Mouse (Mus musculus) neural tube, embryonic 14.5 days (tissue): ENCODE results near the gene Klhdc7b. TPM values are rescaled to one million over a fixed set of nuclear protein-coding genes. Genes with fewer than 3 reads are reported as not detected.

Experiments
- ATAC-seq: fragments of 200-750 bp; cut with Nextera tagmentation; 2 replicates; pipeline ENCODE4 v1.8.0; 2017; ENCODE audit warnings: low read depth, mild to moderate bottlenecking, moderate TSS enrichment, moderate library complexity
- H3K27ac ChIP-seq: fragments of 300-500 bp; sonication (generic); 2 replicates; pipeline ENCODE4 v1.5.1; 2014; ENCODE audit warnings: low read depth, mild to moderate bottlenecking, control low read depth, low read length, moderate library complexity, mixed read lengths
- H3K27me3 ChIP-seq: fragments of 300-500 bp; sonication (generic); 2 replicates; pipeline ENCODE4 v1.6.1; 2014; ENCODE audit warnings: low read length; ENCODE audit not compliant: control insufficient read depth, insufficient read depth
- H3K36me3 ChIP-seq: fragments of 300-500 bp; sonication (generic); 2 replicates; pipeline ENCODE4 v1.6.1; 2014; ENCODE audit warnings: low read length, mixed read lengths; ENCODE audit not compliant: control insufficient read depth, insufficient read depth
- H3K4me1 ChIP-seq: fragments of 300-500 bp; sonication (generic); 2 replicates; pipeline ENCODE4 v1.6.1; 2014; ENCODE audit warnings: low read length; ENCODE audit not compliant: control insufficient read depth, insufficient read depth
- H3K4me2 ChIP-seq: fragments of 300-500 bp; sonication (generic); 2 replicates; pipeline ENCODE4 v1.6.1; 2014; ENCODE audit warnings: mild to moderate bottlenecking, low read depth, low read length, control low read depth
- H3K4me3 ChIP-seq: fragments of 300-500 bp; sonication (generic); 2 replicates; pipeline ENCODE4 v1.5.1; 2014; ENCODE audit warnings: low read depth, low read length, control low read depth, mixed read lengths
- H3K9ac ChIP-seq: fragments of 300-500 bp; sonication (generic); replicated peaks from 2 replicates; pipeline ENCODE4 v1.6.1; 2014; ENCODE audit warnings: low read depth, mild to moderate bottlenecking, control low read depth, low read length, mixed read lengths
- H3K9me3 ChIP-seq: fragments of 300-500 bp; sonication (generic); 2 replicates; pipeline ENCODE4 v1.6.1; 2016; ENCODE audit warnings: low read length; ENCODE audit not compliant: control insufficient read depth
- WGBS: fragments of 180-500 bp; shearing (Covaris S2); extraction: QIAGEN DNeasy Blood & Tissue Kit; methylation state at CpG from one replicate; pipeline ENCODE4 v1.1.7; 2014; 5-methylcytosine and 5-hydroxymethylcytosine counted together
- polyA plus RNA-seq: library from polyadenylated mRNA; unstranded; fragments of >200 nt; fragmentation: Nextera tagmentation; extraction: Ambion mirVana; gene quantifications from 2 replicates; pipeline ENCODE4 v1.2.1, GENCODE M21; 2014

The Klhdc7b gene
- polyA plus RNA-seq, 1 experiment from 2014 or later: 0.07 TPM

DNA sequence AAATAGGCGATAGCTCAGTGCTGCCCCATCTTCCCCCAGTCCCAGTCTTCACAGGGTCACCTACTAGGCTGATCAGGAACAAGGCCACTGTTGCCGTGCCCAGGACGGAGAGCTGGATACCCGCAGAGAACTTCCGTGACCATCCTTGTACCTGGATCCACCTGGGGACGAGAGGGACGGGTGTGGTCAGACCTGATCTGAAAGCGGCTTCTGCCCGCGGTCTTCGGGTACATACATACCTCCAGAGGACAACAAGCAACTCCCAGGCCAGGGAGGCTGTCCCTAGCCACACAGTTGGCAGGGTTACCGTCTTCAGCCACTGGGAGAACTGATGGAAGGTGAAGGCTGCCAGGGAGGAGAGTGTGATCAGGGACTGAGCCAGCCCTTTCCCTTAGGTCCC lies 31.9 kb upstream of the Klhdc7b start:
- Histone ChIP-seq H3K27me3 (no peaks in the 10 kb centered on the region), H3K4me3 (no peak overlapping the region), H3K4me1 (peaks cover 8% of the 10 kb centered on the region; the same call in 1 of the 2 replicates), H3K27ac (no peak overlapping the region), H3K9me3 (no peaks in the 10 kb centered on the region), H3K4me2 (no peak overlapping the region), H3K9ac (no peak overlapping the region), H3K36me3 (peaks cover 21% of the 10 kb centered on the region)
- ATAC-seq: no peak
- WGBS: 94% methylated on average over 12 of the region's 12 CpGs

DNA sequence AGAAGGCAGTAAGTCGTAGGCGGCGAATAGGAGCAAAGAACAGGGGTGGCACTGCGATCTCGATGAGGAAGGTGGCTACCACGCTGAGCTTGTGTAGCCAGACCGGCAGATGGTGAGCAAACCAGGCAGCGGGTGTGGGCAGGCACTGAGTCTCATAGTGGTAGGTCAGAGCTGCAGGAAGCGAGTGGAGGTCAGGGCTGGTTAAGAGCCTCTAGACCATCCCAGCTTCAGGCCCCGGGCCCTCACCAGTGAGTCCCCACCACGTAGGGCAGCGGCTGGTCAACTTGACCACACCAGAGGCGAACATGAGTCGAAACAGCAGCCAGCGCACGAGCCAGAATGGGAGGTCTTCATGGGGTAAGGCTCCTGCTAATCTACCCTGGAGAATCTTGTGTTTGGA lies 30.9 kb upstream of the Klhdc7b start:
- no peak overlapping the region for H3K4me3 ChIP-seq
- no peaks in the 10 kb centered on the region for H3K9me3 ChIP-seq
- H3K36me3 ChIP-seq: peaks cover 21% of the 10 kb centered on the region
- 93% methylated on average over 16 of the region's 16 CpGs for WGBS
- H3K4me2 ChIP-seq: peak overlapping the region; percentile 79; the same call in 1 of the 2 replicates
- no peak for ATAC-seq
- H3K27ac ChIP-seq: no peak overlapping the region
- H3K27me3 ChIP-seq: no peaks in the 10 kb centered on the region
- H3K4me1 ChIP-seq: peaks cover 8% of the 10 kb centered on the region; the same call in 1 of the 2 replicates
- no peak overlapping the region for H3K9ac ChIP-seq

DNA sequence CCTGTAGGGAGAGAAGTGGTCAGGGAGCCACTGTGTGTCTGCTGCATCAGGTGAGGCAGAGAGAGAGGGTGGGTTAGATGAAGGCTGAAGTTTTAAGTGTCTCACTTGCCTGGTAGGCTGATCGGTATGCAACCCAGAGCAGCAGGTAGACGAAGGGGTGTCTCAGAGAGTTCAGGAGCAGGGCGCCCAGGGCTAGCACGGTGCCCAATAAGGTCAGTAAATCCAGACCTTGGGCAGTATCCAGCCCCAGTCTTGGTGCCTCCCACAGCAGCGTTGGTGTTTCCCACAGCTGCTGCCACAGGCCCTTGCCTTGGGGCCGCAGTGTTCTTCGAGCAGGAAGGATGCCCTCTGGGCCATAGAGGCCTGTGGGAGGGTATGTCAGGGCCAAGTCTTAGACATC lies 30.3 kb upstream of the Klhdc7b start:
- 83% methylated on average over 7 of the region's 7 CpGs for WGBS

DNA sequence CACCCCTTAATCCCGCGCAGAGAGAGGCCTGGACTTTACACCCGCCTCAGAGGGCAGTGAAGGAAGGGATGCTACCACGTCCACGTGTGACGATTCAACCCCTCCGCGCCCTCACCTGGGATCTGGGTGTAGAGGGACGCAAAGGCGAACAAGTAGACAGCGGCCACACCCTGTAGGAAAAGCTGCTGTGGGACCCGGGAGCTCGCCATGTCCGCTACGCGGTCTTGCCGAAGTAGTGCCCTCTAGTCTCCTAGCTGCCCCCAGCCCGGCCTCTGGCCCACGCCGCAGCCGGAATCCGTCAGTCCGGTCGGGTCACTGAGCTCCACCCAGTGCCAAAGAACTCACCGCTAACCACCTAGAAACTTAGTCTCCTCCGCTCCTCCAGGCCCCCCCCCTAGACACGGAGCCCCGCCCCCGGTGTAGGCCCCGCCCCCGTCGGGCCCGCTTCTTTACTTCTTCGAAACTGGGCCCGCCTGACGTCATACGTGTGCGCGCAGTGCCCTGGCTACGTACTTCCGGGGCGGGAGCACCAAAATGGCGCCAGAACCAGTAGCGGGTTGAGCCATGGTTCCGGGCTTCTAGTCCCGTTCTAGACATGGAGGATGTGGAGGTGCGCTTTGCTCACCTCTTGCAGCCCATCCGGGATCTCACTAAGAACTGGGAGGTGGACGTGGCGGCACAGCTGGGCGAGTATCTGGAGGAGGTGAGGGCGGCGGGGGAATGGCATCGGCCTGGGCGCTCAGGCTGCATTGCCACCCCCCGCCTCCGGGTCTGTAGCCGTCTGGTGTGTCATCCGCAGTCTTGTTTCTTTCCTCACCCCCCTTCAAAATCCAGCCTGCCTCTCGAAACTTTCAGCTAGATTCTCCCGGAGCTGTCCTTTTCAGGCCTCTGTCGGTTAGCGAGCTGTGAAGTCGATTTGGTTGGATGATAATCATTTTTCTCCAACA lies 29.2 kb upstream of the Klhdc7b start, which contains the start of the genes Lmf2 and Ncaph2:
Lmf2 (minus strand) TSS at position 419 of the 947 bp plus-strand sequence.
Ncaph2 (plus strand) TSS at position 479 of the 947 bp plus-strand sequence.
- H3K9me3 ChIP-seq: no peaks in the 10 kb centered on the region
- peaks cover 24% of the 10 kb centered on the region for H3K36me3 ChIP-seq
- H3K4me2 ChIP-seq: peak within 1 kb of the TSS; percentile 79
- H3K4me3 ChIP-seq: peak within 1 kb of the TSS; percentile 78
- peak within 1 kb of the TSS; percentile 85 for H3K27ac ChIP-seq
- H3K4me1 ChIP-seq: peaks cover 8% of the 10 kb centered on the region; the same call in 1 of the 2 replicates
- no peaks in the 10 kb centered on the region for H3K27me3 ChIP-seq
- ATAC-seq: peak; percentile 91
- H3K9ac ChIP-seq: peak within 1 kb of the TSS; percentile 72
- WGBS: 0% methylated on average over 64 of the region's 64 CpGs

More for the DNA sequence above, 30.3 kb upstream of the Klhdc7b start:
- Histone ChIP-seq H3K27me3 (no peaks in the 10 kb centered on the region), H3K4me1 (peaks cover 8% of the 10 kb centered on the region; the same call in 1 of the 2 replicates), H3K36me3 (peaks cover 21% of the 10 kb centered on the region), H3K27ac (no peak overlapping the region), H3K4me3 (peak overlapping the region; percentile 78), H3K9me3 (no peaks in the 10 kb centered on the region), H3K9ac (peak overlapping the region; percentile 72; the same call in 1 of the 2 replicates), H3K4me2 (peak overlapping the region; percentile 79)
- ATAC-seq: 0 out of 2 replicates have a peak, but pooled peaks have one; percentile 9

DNA sequence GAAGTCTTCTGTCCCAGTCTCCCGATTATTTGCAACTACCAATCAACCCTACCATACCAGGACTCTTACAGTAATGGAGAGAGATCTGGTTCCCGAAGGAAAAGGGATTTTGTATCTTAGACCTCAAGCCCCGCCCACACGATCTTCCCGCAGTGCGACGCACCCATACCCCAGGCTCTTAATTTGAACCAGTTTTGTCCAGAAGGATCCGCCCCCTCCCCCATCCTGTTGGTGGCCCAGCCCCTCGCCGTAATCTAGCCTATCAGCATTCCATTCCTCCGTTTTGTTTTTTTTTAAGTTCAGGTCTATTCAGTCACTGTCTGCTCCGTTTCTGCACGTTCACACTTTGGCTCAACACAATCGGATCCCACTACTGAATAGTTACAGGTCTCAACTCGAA lies 28.3 kb upstream of the Klhdc7b start:
- Histone ChIP-seq H3K27me3 (no peaks in the 10 kb centered on the region), H3K4me3 (peak overlapping the region; percentile 78), H3K27ac (peak overlapping the region; percentile 85), H3K9me3 (no peaks in the 10 kb centered on the region), H3K9ac (peak overlapping the region; percentile 72), H3K4me2 (peak overlapping the region; percentile 76), H3K36me3 (peaks cover 19% of the 10 kb centered on the region), H3K4me1 (peaks cover 8% of the 10 kb centered on the region; the same call in 1 of the 2 replicates)
- under 1% methylated on average over 15 of the region's 15 CpGs for WGBS
- peak; percentile 50; the same call in 1 of the 2 replicates for ATAC-seq

DNA sequence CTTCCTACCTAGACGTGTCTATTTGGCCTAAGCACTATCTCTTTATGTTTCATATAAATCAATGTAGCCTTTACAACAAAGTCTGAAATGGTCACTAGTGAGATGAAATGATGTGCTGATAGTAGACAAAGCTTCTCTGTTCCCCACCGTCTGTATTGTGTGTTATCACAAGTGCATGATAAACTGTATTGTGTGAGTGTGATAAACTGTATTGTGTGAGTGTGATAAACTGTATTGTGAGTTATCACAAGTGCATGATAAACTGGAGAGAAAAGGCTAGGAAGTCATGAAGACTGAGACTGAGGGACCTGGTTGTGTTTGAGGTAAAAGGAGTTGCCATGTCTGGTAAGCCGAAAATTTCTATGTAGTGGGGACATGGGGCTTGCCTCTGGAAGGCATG lies 25.9 kb upstream of the Klhdc7b start:
- Histone ChIP-seq H3K9me3 (no peaks in the 10 kb centered on the region), H3K9ac (no peak overlapping the region), H3K4me3 (no peak overlapping the region), H3K4me1 (peaks cover 8% of the 10 kb centered on the region; the same call in 1 of the 2 replicates), H3K27me3 (no peaks in the 10 kb centered on the region), H3K27ac (no peak overlapping the region), H3K36me3 (peaks cover 15% of the 10 kb centered on the region), H3K4me2 (no peak overlapping the region)
- 87% methylated on average over 3 of the region's 3 CpGs for WGBS
- no peak for ATAC-seq

DNA sequence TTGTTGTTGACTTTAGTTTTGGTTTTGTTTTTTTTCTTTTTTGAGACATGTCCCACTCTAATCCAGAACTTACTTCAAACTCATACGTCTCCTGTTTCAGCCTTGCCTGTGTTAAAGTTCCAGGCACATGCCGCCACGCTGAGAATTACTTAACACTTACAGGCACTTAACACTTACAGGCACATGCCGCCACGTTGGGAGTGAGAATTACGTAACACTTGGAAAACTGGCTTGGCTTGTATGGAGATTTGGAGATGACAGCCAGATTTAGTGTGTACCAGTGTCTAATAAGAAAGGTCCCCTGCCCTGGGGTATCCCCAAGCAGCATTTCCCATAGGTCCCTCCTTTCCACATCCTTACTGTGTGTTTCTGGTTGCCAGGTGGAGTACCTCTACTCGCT lies 21.7 kb upstream of the Klhdc7b start:
- no peaks in the 10 kb centered on the region for H3K9me3 ChIP-seq
- no peak overlapping the region for H3K9ac ChIP-seq
- no peak for ATAC-seq
- H3K4me1 ChIP-seq: no peaks in the 10 kb centered on the region
- H3K27ac ChIP-seq: no peak overlapping the region
- H3K4me3 ChIP-seq: no peak overlapping the region
- H3K4me2 ChIP-seq: no peak overlapping the region
- peaks cover 56% of the 10 kb centered on the region for H3K36me3 ChIP-seq
- WGBS: 95% methylated on average over 7 of the region's 7 CpGs
- H3K27me3 ChIP-seq: no peaks in the 10 kb centered on the region

DNA sequence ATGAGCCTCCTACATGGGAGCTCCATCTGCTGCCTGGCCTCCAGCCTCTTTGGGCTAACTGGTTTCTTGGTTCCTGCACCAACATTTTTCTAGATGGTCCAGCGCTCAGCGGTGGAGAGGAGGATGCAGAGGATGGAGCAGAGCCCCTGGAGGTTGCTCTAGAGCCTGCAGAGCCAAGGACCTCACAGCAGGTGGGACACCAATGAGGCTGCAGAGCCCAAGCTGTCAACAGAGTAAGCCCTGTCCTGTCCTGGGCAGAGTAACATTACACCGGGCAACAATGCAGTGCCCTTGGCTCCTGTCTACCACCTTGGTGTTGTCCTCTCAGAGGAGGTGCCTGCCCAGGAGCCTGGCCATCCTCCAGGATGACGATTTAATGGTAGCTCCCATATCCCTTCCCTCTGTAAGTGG lies 19.6 kb upstream of the Klhdc7b start:
- H3K4me2 ChIP-seq: no peak overlapping the region
- H3K27me3 ChIP-seq: no peaks in the 10 kb centered on the region
- H3K9me3 ChIP-seq: no peaks in the 10 kb centered on the region
- H3K9ac ChIP-seq: no peak overlapping the region
- no peak overlapping the region for H3K4me3 ChIP-seq
- H3K4me1 ChIP-seq: no peaks in the 10 kb centered on the region
- H3K36me3 ChIP-seq: peaks cover 69% of the 10 kb centered on the region
- H3K27ac ChIP-seq: no peak overlapping the region
- WGBS: 98% methylated on average over 4 of the region's 4 CpGs
- ATAC-seq: no peak

DNA sequence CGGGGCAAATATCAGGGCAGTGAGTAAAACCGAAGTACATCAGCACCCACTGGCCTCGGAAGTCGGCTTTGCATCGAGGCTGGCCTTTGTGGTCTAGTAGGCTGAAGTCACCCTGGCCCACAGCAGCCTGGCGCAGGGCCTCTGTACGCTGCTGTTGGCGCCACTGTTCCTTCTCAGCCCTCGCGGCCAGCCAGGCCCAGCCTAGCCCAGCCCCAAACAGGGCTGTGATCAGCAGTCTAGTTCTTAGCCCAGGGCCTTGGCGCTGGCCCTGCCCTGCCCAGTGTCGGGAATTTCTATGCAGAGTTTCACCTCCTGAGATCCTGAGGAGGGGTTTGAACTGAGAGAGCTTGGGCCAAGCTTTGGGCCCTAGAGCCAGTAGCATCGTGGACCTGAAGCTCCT lies 12.6 kb upstream of the Klhdc7b start:
- no peak overlapping the region for H3K4me2 ChIP-seq
- 90% methylated on average over 13 of the region's 13 CpGs for WGBS
- peaks cover 14% of the 10 kb centered on the region for H3K4me1 ChIP-seq
- no peak overlapping the region for H3K27ac ChIP-seq
- H3K9ac ChIP-seq: no peak overlapping the region
- no peak for ATAC-seq
- peaks cover 45% of the 10 kb centered on the region for H3K36me3 ChIP-seq
- no peaks in the 10 kb centered on the region for H3K9me3 ChIP-seq
- no peak overlapping the region for H3K4me3 ChIP-seq
- peaks cover 5% of the 10 kb centered on the region for H3K27me3 ChIP-seq
